Mouse (Mus musculus) megakaryocyte, embryonic 14.5 days (primary cell): ENCODE data around the gene Gm11444.

Experiments
- FLI1 ChIP-seq: IDR thresholded peaks from 2 replicates; pipeline ENCODE4 v1.6.1; 2012; ENCODE audit warnings: low read length, inconsistent platforms, mixed read lengths
- GATA1 ChIP-seq: IDR thresholded peaks from 3 replicates; pipeline ENCODE4 v1.6.1; 2012; ENCODE audit warnings: mixed read lengths, low read length, inconsistent platforms, borderline replicate concordance

GRCm38 (mm10) chr11:85890563-85890845, 40.4 kb upstream of the Gm11444 start:
- TF ChIP-seq FLI1: no peak
- TF ChIP-seq GATA1: no peak
